Mouse (Mus musculus): Measurements from ENCODE around the gene Mlycd. TPM values are rescaled to one million over a fixed set of nuclear protein-coding genes. Genes with fewer than 3 reads are reported as not detected.

The Mlycd gene
- polyA plus RNA-seq, 1 experiment, result 30.5 TPM

DNA sequence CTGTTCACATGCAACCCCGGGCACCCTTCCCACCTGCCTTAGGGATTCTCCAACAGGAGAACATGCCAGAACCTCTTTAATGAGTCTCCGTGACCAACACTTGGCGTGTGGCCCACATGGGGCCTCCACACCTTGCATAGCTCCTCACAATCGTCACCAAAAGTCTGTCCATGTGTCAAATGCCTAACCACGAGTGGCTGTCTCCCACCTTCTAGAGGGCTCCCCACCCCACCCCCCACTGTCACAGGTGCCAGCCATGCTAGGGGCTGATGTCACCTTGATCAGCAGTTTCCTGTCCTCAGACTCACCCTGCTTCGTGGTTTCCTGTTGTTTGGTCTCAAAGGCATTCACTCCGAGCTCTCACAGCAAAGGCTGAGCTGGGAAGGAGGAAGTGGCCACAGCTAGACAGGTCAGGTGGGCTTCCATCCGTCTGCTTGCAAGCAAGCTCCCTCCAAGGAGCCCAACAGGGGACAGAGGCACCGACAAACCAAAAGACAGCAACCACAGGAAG lies 29.0 kb downstream of the Mlycd start:
- DNase-seq, result no peak
- Histone ChIP-seq H3K4me1 (ENCODE audit: control insufficient read depth, insufficient read depth, low read length) (peaks cover 46% of the 10 kb centered on the region), H3K4me3 (replicated peaks; ENCODE audit: insufficient read depth, low read depth, low read length) (no peak overlapping the region), H3K27ac (ENCODE audit: insufficient read depth, low read length) (no peak overlapping the region), H3K27me3 (ENCODE audit: control insufficient read depth, insufficient read depth, low read length) (no peaks in the 10 kb centered on the region)
- TF ChIP-seq POLR2A (IDR thresholded peaks at IDR 0.05; ENCODE audit: borderline replicate concordance, insufficient read depth, low read length) (no peak), CTCF (IDR thresholded peaks at IDR 0.05; ENCODE audit: borderline replicate concordance, insufficient read depth, low read depth, low read length) (no peak)
- WGBS, result 46% methylated on average over 9 of the region's 9 CpGs

DNA sequence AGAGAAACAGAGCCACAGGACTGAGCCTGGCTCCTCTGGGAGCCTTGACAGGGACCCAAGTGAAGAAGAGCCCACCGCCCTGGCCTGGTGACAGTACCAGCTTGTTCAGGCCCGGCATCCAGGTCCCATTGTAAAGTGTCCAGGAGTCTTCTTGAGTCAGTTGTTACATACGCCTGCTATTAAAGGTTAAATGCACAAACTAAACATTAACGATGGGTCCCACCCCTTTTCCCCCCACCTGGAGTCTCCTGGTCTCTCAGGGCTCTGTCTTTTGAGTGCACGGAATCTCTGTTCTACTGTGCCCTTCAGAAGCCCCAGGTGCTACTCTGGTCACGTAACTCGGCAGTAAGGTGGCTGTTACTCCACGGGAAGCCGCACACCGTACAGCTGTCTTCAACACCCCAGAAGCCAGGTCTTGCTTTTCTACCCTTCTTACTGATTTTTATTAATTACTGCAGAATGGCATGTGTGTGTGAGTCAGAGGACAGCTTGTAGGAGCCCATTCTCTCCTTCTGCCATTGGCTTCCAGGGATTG lies 29.6 kb downstream of the Mlycd start:
- TF ChIP-seq CTCF (IDR thresholded peaks at IDR 0.05; ENCODE audit: borderline replicate concordance, insufficient read depth, low read depth, low read length), result no peak
- no peak for TF ChIP-seq POLR2A (IDR thresholded peaks at IDR 0.05; ENCODE audit: borderline replicate concordance, insufficient read depth, low read length)
- no peak for DNase-seq
- Histone ChIP-seq H3K27ac (ENCODE audit: insufficient read depth, low read length) (no peak overlapping the region), H3K27me3 (ENCODE audit: control insufficient read depth, insufficient read depth, low read length) (no peaks in the 10 kb centered on the region), H3K4me1 (ENCODE audit: control insufficient read depth, insufficient read depth, low read length) (peaks cover 52% of the 10 kb centered on the region), H3K4me3 (replicated peaks; ENCODE audit: insufficient read depth, low read depth, low read length) (no peak overlapping the region)
- WGBS, result 94% methylated on average over 10 of the region's 10 CpGs

DNA sequence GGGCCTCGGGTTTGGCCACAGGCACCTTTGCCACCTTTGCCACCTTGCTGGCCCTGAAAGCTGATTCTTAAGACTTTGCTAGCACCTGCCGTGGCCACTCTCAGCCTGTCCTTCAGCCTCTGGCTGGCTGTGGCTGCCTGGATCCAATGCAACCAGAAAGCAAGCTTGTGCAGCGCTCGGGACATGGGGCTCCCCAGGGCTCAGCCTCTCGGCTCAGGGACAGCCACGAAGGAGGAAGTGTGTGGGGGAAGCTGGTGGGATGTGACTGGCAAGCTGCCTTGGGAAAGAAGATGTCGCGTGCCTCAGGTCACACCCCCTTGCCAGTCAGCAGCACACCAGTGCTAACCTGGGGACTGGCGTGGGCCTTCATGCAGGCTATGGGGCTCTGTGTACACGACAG lies 30.1 kb downstream of the Mlycd start:
- 84% methylated on average over 10 of the region's 10 CpGs for WGBS
- no peaks in the 10 kb centered on the region for H3K27me3 ChIP-seq (ENCODE audit: control insufficient read depth, insufficient read depth, low read length)
- TF ChIP-seq POLR2A (IDR thresholded peaks at IDR 0.05; ENCODE audit: borderline replicate concordance, insufficient read depth, low read length) (no peak), CTCF (IDR thresholded peaks at IDR 0.05; ENCODE audit: borderline replicate concordance, insufficient read depth, low read depth, low read length) (no peak)
- H3K27ac ChIP-seq (ENCODE audit: insufficient read depth, low read length), result no peak overlapping the region
- H3K4me3 ChIP-seq (replicated peaks; ENCODE audit: insufficient read depth, low read depth, low read length), result no peak overlapping the region
- DNase-seq, result no peak
- peaks cover 53% of the 10 kb centered on the region for H3K4me1 ChIP-seq (ENCODE audit: control insufficient read depth, insufficient read depth, low read length)

DNA sequence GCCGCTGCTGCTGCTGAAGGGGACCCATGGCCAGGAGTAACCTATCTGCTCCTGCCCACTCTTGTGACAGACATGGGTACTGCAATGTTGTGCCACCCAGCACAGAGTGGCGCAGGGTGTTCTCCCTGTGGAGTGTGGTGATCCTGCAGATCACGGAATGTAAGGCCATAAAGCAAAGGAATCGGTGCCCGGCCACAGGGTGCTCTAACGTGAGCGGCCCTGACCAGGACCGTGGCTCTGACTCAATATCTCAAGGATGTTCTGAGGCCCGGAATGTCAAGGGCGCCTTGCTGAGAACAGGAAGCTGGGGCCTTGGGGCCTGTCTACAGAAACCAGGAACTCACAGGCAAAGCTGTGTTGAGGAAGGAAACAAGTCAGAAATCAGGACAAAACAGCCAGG lies 30.9 kb downstream of the Mlycd start:
- TF ChIP-seq POLR2A (IDR thresholded peaks at IDR 0.05; ENCODE audit: borderline replicate concordance, insufficient read depth, low read length) (no peak), CTCF (IDR thresholded peaks at IDR 0.05; ENCODE audit: borderline replicate concordance, insufficient read depth, low read depth, low read length) (no peak)
- 95% methylated on average over 10 of the region's 10 CpGs for WGBS
- H3K4me3 ChIP-seq (replicated peaks; ENCODE audit: insufficient read depth, low read depth, low read length), result no peak overlapping the region

DNA sequence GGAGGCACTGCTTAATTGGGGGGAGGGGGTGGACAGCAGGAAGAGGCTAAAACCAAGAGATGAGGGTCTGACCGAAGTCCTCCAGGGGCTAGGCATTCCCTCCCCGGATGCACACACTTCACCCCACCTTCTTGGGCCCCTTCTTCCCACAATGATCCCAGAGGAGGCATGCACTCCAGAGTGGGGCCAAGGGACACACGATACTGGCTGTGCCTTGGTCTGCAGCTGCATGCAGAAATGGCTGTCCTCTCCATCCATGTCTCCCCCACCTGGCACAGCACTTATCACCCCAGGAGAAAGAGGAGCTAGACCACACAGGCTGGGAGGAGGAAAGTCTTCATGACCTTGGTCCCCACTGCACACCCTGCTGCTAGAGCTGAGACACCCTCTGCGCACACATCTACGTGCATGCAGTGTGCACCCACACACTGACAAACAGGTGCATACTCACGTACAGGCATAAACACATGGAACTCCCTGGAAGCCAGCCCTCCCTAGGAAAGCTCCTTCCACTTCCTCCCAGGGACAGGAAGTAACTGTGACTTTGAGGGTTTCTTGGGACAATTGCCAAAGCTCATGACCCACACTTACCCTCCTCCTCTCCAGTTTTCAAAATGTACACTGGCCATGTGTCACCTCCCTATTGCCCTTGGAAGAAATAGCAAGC lies 31.5 kb downstream of the Mlycd start:
- WGBS, result 88% methylated on average over 6 of the region's 6 CpGs
- Histone ChIP-seq H3K4me3 (replicated peaks; ENCODE audit: insufficient read depth, low read depth, low read length) (no peak overlapping the region), H3K27me3 (ENCODE audit: control insufficient read depth, insufficient read depth, low read length) (no peaks in the 10 kb centered on the region), H3K4me1 (ENCODE audit: control insufficient read depth, insufficient read depth, low read length) (peaks cover 40% of the 10 kb centered on the region), H3K27ac (ENCODE audit: insufficient read depth, low read length) (no peak overlapping the region)
- DNase-seq, result no peak
- no peak for TF ChIP-seq POLR2A (IDR thresholded peaks at IDR 0.05; ENCODE audit: borderline replicate concordance, insufficient read depth, low read length)
- TF ChIP-seq CTCF (IDR thresholded peaks at IDR 0.05; ENCODE audit: borderline replicate concordance, insufficient read depth, low read depth, low read length), result no peak

More for the DNA sequence above, 30.9 kb downstream of the Mlycd start:
- no peaks in the 10 kb centered on the region for H3K27me3 ChIP-seq (ENCODE audit: control insufficient read depth, insufficient read depth, low read length)
- H3K4me1 ChIP-seq (ENCODE audit: control insufficient read depth, insufficient read depth, low read length), result peaks cover 47% of the 10 kb centered on the region
- DNase-seq, result no peak
- H3K27ac ChIP-seq (ENCODE audit: insufficient read depth, low read length), result no peak overlapping the region

DNA sequence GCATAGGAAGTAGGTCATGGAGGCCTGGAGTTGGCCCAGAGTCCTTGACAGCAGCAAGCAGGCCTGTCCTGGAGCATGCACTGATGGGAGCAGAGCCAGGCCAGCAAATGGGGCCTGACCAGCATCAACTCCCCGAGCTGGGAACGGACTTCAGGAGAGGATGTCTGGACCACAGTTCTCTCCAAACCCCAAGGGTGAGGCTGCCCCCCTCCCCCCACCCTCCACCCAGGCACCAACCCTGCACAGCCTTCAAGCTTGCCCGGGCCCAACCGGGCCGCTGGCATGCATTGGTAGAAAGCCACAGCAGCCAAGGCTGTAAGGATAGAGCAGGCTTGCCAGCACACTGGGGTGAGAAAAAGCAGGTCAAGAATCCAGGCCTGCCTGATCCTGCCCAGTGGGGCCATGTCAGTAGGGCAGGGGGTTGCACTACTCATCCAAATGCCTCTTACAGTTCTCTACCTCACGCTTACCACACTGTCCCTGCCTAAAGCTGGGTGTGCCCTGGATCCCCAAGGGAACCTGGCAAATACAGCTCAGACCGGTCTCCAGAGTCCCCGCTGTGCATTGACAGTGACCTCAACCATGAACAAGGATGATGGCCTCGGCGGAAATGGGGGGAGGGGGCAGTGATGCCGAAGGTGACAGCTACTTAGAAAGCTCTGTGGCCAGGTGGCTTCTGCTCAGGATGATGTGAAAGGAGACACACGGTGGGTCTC lies 33.1 kb downstream of the Mlycd start:
- peak; percentile 61 to 66 for DNase-seq
- 16% methylated on average over 12 of the region's 12 CpGs for WGBS
- H3K27me3 ChIP-seq (ENCODE audit: control insufficient read depth, insufficient read depth, low read length), result no peaks in the 10 kb centered on the region
- no peak overlapping the region for H3K4me3 ChIP-seq (replicated peaks; ENCODE audit: insufficient read depth, low read depth, low read length)
- H3K27ac ChIP-seq (ENCODE audit: insufficient read depth, low read length), result peak overlapping the region; percentile 10; the same call in 1 of the 2 replicates
- no peak for TF ChIP-seq POLR2A (IDR thresholded peaks at IDR 0.05; ENCODE audit: borderline replicate concordance, insufficient read depth, low read length)
- no peak for TF ChIP-seq CTCF (IDR thresholded peaks at IDR 0.05; ENCODE audit: borderline replicate concordance, insufficient read depth, low read depth, low read length)
- peaks cover 25% of the 10 kb centered on the region for H3K4me1 ChIP-seq (ENCODE audit: control insufficient read depth, insufficient read depth, low read length)

DNA sequence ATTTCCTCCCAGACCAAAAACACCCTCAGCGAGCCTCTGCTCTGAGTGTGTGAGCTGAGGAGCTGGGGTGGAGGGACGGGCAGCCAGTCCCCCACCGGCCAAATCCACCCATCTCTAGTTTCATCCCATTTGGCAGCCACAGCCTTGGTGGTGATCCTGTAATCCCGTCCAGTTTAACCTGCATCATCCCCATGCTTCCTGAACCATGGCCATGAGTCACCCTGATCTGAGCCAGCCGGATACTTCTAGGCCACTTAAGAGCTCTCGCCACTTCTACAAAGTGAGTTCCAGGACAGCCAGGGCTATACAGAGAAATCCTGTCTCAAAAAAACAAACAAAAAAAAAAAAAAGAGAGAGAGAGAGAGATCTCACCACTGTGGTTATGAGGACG lies 33.7 kb downstream of the Mlycd start:
- Histone ChIP-seq H3K27me3 (ENCODE audit: control insufficient read depth, insufficient read depth, low read length) (no peaks in the 10 kb centered on the region), H3K4me3 (replicated peaks; ENCODE audit: insufficient read depth, low read depth, low read length) (no peak overlapping the region), H3K4me1 (ENCODE audit: control insufficient read depth, insufficient read depth, low read length) (peaks cover 24% of the 10 kb centered on the region), H3K27ac (ENCODE audit: insufficient read depth, low read length) (no peak overlapping the region)
- WGBS, result 47% methylated on average over 7 of the region's 7 CpGs
- TF ChIP-seq CTCF (IDR thresholded peaks at IDR 0.05; ENCODE audit: borderline replicate concordance, insufficient read depth, low read depth, low read length) (no peak), POLR2A (IDR thresholded peaks at IDR 0.05; ENCODE audit: borderline replicate concordance, insufficient read depth, low read length) (no peak)
- DNase-seq, result no peak

Measured in cerebellum, adult 2 months (tissue).